Mouse (Mus musculus) right cerebral cortex, adult 18-20 months (tissue): ENCODE measurements at regions not wholly inside any gene's neighbourhood (a gene's known extent, or its start where the extent isn't known, plus 50 kb on each side); places are given as distances from the start of the nearest gene placed in this dataset.

Experiments used
- DNase-seq: peaks from one replicate; pipeline ENCODE4 v3.0.0; 2022; ENCODE audit warnings: mixed read lengths

- peak; percentile 4 for DNase-seq
Observed at GRCm38 (mm10) chr11:13337319-13337878, 872.6 kb upstream of the Cobl start.

GRCm38 (mm10) chr11:13296489-13296888, 831.7 kb upstream of the Cobl start:
- DNase-seq, result no peak
